Mouse (Mus musculus): ENCODE results near the gene Gm20865. TPM values are rescaled to one million over a fixed set of nuclear protein-coding genes. Genes with fewer than 3 reads are reported as not detected.
"Not testable (repeated sequence)": the region's sequence is repeated elsewhere in the genome, so short reads cannot be mapped to it uniquely, and the experiment has no call there.

The Gm20865 gene
- not detected in 2 replicates for polyA plus RNA-seq (2011; ENCODE audit: insufficient read depth, insufficient read length, low replicate concordance, missing spikeins)

DNA sequence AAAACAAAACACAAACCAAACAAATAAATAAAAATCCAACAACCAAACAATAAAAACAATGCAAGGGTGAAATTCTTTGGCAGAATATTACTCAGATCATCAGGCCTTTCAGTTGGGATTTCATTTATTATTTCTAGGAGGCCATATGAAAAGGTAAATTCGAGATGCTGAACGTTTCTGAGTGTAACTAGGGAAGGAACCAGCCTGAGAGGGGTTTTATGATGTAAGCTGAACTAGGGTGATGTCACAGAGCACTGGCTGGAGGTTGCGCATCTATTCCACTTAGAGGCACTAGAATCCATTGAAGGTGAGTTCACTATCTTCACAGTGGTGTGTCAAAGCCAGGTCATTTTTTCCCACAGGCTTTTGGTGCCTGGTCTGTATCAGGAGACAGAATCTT lies at the start of gene Gm20865:
TSS of gene Gm20865 (plus strand) at position 301 of the 400 bp plus-strand sequence.
- H3K27ac ChIP-seq (ENCODE audit: control insufficient read depth, insufficient read depth, low read depth, low read length, poor library complexity); H3K4me3 ChIP-seq (replicated peaks; ENCODE audit: control insufficient read depth, low read depth, low read length); H3K4me1 ChIP-seq (ENCODE audit: control insufficient read depth, insufficient read depth, low read length): not testable (repeated sequence)
- no CpG with 5 or more reads among the region's 3 CpGs for WGBS

Other genes starting within 250 kb of the Gm20865 start
- gene Gm29866, start 247.9 kb upstream of the Gm20865 start, polyA plus RNA-seq (2011; ENCODE audit: insufficient read depth, insufficient read length, low replicate concordance, missing spikeins) = not detected in 2 replicates
- not detected in 2 replicates for gene Gm20909, start 77.0 kb upstream of the Gm20865 start, polyA plus RNA-seq (2011; ENCODE audit: insufficient read depth, insufficient read length, low replicate concordance, missing spikeins)

All from bone marrow, adult 2 months (tissue).